Mouse (Mus musculus) right cerebral cortex, postnatal 36 days (tissue): ENCODE measurements around the gene Pigg.
"Not testable (repeated sequence)": the region's sequence is repeated elsewhere in the genome, so short reads cannot be mapped to it uniquely, and the experiment has no call there.

ENCODE experiments used
- DNase-seq, 2 experiments: peaks; one replicate each; pipeline ENCODE4 v3.0.0; 2022; ENCODE audit warnings: low spot score in 2 of 2, mixed read lengths in 1 of 2

Gene Pigg

GRCm38 (mm10) chr5:108312224-108313064 is at the start of gene Pigg:
TSS of gene Pigg (plus strand) at chr5:108312609.
- DNase-seq, result peak; percentile 90

DNA sequence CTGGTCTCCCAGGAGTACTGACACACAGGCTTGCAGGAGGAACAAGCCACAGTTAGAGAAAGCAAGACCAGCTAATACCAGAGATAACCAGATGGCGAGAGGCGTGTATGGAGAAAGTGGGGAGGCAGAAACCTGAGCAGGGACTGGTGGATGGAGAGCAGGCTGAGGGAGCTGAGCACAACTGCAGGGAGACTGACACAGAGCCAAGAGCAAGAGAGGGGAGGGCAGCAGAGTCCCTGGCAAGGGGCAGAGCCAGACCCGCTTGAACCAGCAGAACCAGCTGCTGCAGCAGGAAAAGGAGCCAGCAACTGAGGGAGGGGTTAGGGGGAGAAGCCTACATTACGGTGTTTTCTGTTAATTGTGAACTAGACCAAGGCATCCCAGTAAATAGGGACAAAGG is 49.7 kb upstream of the Pigg start:
- DNase-seq, result peak in 1 of 2 experiments; percentile 11

DNA sequence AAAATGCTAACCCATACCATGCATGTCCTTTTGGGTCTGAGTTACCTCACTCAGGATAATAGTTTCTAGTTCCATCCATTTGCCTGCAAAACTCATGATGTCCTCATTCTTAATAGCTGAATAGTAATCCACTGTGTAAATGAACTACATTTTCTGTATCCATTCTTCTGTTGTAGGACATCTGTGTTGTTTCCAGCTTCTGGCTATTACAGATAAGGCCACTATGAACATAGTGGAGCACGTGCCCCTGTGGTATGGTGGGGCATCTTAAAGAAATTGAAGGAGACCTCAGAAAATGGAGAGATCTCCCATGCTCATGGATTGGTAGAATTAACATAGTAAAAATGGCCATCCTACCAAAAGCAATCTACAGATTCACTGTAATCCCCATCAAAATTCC is 48.6 kb upstream of the Pigg start:
- not testable (repeated sequence) for DNase-seq

GRCm38 (mm10) chr5:108266990-108267389 is 45.4 kb upstream of the Pigg start:
- DNase-seq, result no peak

DNA sequence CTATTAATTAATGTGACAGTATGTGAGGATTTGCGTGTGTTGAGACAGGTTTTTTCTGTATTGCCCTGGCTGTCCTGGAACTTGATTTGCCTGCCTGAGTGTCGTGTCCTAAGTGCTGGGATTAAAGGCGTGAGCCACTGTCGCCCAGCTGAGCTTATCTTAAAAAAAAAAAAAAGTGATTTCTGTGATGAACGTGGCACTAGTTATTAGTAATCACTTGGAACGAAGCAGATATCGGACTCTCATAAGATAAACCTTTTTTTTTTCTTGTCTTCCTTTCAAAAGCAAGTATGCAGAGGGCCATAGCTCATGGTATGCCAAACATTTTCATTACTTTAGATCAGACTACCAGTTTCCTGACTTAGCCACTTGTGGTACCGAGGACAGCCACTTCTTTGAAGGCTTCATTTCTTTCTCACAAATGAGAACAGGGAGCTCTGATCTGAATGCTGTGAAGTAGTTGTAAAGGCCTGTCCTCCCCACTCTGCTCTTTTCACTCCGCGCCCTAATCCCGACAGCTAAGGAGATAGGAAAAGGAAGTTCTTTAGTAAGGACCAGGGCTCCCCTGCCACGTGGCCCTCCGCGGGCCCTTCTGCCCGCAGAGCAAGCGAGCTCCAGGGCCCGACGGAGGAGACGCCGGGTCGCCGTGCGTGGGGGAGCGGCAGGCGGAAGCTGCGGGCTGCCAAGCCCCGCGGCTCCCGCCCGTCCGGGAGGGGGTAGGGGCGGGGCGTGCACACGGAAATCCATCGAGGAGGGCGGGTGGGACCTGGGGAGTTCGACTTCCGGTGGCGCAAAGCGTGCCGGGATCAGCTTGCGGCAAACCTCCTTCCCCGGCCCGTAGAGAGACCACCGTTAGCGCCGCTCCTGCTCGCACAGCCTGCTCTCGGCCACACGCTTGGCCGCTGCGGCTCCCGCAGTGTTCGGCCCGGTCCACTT is 44.0 kb upstream of the Pigg start, which contains the start of gene Dr1:
Dr1 (plus strand) TSS at position 771 of the 936 bp plus-strand sequence.
- peak; percentile 81 to 82 for DNase-seq

DNA sequence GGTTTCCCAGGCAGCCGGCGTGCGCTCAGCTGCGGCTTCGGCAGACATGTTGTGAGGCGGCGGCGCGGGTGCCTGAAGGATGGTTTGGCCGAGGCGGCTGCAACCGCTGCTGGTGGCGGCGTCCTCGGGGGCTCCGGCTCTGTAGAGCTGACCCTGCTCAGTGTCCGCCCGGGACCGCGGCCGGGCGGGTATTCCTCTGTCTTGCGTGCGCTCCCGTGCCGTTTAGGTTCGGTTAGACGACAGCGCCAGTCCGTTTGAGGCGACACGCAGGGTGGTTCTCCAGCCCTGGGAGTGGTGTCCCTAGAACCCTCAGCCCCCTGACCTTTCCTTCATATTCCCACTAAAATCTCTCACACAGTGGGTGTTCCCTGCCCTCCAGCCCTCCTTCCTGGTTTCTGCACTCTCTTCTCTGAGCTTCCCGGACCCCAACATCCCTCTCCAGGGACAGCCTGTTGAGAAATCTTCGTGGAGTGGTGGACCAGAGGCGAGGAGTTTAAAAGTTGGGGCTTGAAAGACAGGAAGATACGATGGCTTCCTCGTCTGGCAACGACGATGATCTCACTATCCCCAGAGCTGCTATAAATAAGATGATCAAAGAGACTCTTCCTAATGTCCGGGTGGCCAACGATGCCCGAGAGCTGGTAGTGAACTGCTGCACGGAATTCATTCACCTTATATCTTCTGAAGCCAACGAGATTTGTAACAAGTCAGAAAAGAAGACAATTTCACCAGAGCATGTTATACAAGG is 43.2 kb upstream of the Pigg start:
- DNase-seq, result no peak

DNA sequence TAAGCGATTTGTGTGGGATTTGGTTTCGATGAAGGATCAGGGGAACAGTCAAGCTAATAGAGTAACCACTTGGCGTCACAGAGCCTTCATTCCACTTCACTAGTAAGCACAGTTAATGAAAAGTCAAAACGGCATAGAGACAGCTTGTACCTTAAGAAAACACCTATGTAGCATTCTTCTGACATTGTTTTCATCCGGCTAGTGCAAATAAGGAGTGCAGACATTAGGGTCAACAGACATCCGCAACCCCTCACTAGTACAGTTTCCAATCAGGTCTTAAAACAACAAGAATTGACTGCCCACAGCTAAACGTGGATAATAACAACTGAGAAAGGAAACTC is 42.6 kb upstream of the Pigg start:
- no peak for DNase-seq

DNA sequence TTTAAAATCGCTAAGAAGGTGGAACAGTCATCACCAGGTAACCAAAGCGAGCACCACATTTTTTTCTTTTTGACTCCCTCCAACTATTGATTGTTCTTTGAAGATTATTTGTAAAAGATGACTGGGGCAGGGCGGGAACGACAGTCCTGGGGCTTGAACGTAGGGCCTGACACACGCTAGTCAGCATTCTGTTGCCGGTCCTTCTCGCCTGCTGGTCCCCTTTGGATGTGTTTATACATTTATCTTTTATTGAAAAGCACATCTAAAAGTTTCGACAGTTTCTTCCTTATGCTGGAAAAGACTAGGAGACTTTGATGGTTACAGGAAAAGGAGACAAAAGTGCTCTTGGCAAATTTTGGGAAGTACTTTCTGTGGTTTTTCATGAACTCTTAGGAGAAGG is 42.0 kb upstream of the Pigg start:
- no peak for DNase-seq

DNA sequence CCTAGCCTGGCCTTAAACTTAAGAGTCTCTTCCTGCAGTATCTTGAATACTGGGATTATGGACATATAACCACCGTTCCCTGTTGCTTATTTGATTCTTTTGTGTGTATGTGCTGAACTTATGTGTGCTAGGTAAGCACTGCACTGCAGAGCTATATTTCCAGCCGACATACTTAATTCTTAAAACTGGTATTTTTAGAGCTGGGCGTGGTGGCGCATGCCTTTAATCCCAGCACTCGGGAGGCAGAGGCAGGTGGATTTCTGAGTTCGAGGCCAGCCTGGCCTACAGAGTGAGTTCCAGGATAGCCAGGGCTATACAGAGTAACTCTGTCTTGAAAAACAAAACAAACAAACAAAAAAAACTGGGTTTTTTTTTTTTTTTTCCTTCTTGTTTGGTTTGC is 41.1 kb upstream of the Pigg start:
- not testable (repeated sequence) for DNase-seq

DNA sequence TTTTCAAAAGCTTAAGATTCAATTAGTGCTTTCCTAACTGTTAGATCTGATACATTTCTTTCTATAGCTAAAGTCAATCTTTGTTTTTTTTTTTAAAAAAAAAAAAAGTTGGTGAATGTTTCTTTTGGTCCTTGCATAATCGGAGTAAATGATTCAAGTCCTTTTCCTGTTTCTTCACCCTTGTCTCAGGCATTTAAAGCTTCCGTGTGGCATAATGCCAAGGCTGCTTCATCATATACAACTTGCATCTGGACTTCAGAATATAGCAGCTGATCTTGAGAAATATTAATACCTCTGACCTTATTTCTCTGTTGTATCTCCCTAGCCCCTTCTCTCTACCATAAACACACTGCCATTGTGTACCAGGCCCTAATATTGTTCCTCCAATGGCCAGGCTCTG is 25.5 kb upstream of the Pigg start:
- no peak for DNase-seq

GRCm38 (mm10) chr5:108301567-108301966 is 10.8 kb upstream of the Pigg start:
- DNase-seq, result no peak

GRCm38 (mm10) chr5:108313065-108313860 is 854 bp downstream of the Pigg start:
- no peak for DNase-seq

- no peak for DNase-seq
Measured at GRCm38 (mm10) chr5:108331051-108331450, 18.6 kb downstream of the Pigg start.

- DNase-seq, result no peak
Measured at GRCm38 (mm10) chr5:108337385-108337784, 25.0 kb downstream of the Pigg start.

- DNase-seq, result no peak
Measured at GRCm38 (mm10) chr5:108338049-108338448, 25.6 kb downstream of the Pigg start.

- DNase-seq, result no peak
Measured at GRCm38 (mm10) chr5:108343680-108344170, 31.3 kb downstream of the Pigg start.

- no peak for DNase-seq
Measured at GRCm38 (mm10) chr5:108345313-108346071, 33.1 kb downstream of the Pigg start.

DNA sequence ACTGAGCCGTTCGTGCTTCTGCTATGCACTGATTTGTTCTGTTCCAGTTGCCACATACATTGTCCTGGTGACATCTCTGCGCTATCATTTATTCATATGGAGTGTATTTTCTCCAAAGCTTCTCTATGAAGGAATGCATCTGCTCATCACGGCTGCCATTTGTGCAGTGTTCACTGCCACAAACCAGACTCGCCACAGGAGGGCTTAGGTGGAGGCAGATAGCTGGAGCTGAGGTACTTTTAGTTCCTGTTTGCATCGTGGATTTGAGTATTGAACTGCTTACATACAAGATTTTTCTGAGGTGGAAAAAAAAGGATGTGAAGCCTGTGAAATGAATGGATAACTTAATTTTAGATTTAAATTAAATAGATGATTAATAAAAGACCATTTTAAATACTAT is 35.4 kb downstream of the Pigg start:
- no peak for DNase-seq

GRCm38 (mm10) chr5:108349511-108350148 is 37.2 kb downstream of the Pigg start:
- DNase-seq, result no peak

DNA sequence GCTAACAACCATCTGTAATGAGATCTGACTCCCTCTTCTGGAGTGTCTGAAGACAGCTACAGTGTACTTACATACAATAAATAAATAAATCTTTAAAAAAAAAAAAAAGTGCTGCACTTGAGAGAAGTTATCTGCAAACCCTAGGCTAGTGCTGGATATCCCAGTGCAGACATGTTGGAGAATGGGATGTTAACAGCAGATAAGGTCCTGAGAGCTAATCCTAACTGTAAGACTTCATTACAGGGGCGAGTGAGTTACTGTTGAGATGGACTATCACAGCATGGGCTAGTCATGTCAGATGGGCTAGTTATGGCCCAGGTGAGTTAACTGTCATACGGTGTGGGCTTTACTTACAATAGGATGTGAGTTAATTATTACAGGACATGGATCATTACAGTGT is 41.6 kb downstream of the Pigg start:
- DNase-seq, result no peak
